Mouse (Mus musculus): ENCODE results near the gene Fbxo30.
"Not testable (repeated sequence)": the region's sequence is repeated elsewhere in the genome, so short reads cannot be mapped to it uniquely, and the experiment has no call there.

Gene Fbxo30

DNA sequence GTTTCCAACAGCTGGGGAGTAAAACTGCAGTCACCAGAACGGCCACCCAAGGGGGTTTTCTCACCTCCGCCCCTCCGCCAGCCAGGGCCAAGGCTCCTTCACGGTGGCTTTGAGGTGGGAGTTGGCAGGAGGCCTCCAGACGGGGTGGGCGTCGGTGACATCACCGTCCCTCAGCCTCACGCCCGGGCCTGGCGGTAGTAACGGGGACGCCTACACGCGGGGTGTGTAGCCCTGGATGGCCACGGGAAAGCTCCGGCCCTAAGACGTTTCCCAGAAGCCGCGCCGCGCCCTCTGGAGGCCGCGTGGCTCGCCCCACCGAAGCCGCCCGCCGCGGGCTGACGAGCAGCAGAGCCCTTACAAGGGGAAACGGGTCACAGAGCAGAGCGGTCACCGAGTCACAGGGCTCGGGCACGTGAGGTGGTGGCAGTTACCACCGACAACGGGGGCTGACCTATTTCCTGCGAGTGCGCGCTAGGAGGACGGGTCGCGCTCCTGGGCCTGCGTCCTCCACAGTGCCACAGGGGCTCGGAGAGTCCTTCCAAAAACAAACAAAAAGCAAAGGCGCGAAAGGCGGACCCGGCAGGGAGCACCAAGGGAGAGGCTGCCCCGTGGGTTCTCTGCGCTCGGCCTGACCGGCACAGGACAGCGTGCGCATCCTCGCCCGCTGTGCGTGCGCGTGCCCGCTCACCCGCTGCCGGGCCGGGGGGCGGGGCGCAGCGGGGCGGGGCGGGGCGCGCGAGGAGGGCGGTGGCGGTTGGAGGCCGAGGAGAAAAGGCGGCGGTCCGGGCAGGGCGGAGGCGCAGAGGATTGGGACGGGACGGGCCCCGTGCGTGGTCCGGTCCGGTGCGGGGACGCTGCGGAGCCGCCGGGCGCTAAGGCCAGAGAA is at the start of gene Fbxo30:
TSS of gene Fbxo30 (plus strand) at position 753 of the 886 bp plus-strand sequence.
- peak; percentile 92 for DNase-seq (ENCODE audit: low read depth, low spot score)

DNA sequence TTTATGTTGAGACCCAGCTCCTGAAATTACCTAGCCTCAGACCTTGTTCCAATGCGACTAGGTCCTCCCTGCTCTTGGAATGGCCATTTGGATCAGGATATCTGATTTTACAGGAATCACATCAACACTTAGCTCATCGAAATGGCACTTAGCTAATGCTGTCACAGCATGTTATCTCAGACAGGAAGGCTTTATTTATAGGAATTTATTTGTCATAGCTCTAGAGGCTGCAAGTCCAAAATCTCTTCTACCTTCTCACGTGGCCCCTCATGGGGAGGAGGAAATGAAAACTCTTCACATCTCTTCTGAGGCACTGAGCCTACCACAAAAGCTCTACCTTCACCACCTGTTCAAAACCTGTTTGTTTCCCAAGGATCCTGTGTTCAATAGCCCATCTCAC is 47.9 kb upstream of the Fbxo30 start:
- no peak for DNase-seq (ENCODE audit: low read depth, low spot score)

DNA sequence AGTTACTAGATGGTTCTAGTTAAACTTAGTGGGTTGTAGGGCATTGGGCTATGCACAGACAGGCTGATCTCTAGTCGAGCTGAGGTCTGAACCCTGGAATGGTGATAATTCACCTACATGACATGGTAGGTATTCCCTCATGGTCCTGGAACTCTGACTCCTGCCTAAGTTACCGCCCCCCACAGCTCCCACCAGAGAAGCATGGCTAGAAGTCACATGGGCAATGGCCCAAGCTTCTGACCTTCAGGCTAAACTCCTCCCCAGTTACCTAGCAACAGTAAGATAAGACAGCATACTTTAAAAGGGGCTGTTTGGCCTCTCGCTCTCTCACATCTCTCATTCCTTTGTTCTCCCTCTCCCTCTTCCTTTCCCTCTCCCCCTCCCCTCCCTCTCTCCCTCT is 38.1 kb upstream of the Fbxo30 start:
- DNase-seq (ENCODE audit: low read depth, low spot score) = peak; percentile 50

DNA sequence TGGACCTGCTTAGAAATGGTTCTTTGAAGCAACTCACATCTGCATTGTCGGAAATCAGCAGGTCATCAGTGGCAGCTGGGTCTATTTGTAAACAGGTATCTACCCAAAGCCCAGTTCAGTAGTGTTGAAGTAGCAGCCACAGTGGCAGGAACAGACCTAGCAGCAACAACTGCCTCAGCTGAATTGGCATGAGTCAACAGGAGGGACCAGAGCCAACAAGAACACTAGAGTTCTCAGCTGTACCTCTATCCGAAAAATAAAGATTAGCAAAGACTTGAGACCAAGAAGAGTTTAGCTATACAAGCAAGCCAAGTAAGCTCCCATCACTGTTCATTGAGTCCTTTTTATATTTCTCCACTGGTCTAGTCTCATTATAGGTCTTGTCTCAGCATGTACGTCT is 32.9 kb upstream of the Fbxo30 start:
- DNase-seq (ENCODE audit: low read depth, low spot score) = no peak

DNA sequence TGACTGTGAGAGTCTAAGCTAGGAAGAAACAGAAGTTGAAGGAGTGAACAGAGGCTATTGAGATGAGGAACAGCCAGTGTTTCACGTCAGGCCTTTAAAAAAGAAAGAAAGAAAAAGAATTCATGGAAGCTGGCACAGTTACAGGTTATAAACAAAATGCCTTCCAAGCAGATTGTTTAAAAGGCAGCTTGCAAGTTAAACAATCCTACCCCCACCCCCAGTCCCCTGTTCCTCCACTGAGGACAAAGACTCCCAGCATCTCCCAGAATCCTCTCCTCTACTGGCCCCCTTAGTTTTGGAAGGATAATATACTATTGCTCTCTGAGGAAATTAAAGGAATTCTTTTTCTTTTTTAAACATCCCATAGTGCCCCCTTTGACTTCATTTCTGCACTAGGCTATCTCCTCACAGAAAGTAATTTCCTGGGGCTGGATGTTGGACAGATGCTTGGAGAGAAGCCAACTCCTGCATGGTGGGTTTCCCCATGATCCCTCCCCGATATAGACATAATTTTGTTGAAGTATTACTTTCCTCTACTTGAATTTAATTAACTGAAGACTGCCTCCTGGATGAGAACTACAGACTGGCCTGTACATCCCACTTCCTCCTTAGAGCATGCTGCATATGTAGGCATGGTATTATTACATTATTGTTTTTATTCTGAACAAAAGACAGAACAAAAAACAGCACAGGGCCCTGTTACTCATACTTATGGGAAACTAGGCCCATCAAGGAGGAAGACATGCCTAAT is 30.7 kb upstream of the Fbxo30 start:
- no peak for DNase-seq (ENCODE audit: low read depth, low spot score)

DNA sequence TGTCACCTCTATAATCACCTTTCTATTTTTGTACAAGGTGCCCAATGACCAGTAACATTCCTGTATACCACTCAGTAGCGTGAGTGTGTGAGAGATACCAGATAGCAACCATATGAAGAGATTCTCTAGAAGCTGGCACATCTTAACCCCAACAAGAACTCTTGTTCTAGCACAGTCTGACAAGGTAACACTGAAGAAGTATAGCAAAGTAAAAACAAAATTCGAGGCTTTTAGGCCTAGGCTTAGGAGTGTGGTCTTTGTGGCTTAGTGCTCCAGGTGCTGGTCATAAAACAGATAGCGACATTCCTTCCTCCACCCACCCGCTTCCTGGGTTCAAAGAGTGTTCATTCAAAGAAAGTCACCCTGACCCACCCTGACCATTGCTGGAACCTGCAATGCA is 27.5 kb upstream of the Fbxo30 start:
- DNase-seq (ENCODE audit: low read depth, low spot score) = peak; percentile 62

DNA sequence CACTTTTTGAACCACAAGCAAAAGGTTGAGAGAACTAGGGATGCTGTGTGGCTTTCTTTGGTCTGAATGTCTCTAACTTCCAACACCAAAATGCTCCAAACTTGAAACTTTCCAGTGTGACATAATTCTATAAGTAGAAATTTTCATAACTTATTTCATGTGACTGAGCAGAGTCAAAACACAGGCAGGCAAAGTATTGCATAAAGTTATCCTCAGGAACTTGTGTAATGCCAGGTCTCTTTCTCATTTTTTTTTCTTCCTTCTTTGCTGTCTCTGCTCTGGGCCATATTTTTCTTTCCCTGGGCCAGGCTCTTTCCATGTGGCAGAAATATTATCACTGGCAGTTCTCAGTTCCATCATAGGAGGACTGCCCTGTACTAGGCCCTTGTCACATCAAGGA is 21.0 kb upstream of the Fbxo30 start:
- no peak for DNase-seq (ENCODE audit: low read depth, low spot score)

DNA sequence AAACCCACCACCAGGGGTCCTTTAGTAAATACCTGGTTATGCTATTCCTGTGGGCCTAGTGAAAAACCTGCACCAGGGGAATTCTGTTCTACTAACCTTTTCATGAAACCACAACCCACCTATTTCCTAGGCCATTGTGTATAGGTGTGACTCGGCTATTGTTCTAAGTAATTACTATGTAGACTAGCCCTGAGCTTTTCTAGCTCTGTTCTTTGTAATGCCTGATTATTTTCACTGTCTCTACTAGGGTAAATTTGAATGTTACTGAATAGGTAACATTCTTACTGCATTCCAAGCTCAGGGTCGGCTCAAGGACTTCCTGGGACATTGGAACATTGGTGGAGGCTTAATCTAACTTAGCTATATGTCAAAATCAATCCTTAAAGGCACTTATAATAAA is 18.8 kb upstream of the Fbxo30 start:
- peak; percentile 77 for DNase-seq (ENCODE audit: low read depth, low spot score)

DNA sequence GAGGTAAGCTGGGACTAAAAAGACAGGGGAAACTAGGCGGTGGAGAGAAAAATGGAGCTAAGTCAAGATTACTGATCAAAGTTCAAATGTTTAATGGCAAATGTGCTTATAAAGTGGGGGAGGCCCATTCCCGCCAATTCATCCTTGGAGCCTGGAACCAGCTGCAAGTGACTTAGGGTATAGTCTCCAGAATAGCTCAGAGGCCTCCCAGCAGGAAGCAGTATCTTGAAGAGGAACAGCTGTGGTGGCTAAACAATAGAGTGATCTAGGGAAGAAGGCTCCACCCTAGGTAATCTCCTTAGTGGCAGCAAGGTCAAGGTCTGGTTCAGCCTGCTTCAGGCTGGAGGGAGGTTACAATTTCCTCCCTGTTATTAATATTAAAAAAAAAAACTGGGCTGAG is 17.3 kb upstream of the Fbxo30 start:
- DNase-seq (ENCODE audit: low read depth, low spot score) = peak; percentile 83

DNA sequence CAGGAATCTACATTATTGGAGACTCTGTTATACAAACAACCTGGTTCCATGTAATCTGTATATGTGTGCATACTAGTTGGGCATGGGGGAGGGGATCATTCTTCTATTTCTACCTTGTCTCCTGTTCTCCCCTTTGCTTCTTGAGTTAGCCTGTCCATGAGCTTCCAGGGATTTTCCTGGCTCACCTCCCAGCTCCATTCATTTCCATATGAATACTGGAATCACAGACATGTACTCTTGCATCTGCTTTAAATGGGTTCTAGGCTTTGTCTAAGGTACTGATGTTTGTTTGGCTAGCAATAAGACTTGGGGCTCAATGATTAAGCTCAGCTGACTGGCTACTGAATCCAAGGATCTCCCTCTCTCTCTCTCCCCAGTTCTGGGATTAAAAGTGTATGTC is 12.0 kb upstream of the Fbxo30 start:
- peak; percentile 50 for DNase-seq (ENCODE audit: low read depth, low spot score)

DNA sequence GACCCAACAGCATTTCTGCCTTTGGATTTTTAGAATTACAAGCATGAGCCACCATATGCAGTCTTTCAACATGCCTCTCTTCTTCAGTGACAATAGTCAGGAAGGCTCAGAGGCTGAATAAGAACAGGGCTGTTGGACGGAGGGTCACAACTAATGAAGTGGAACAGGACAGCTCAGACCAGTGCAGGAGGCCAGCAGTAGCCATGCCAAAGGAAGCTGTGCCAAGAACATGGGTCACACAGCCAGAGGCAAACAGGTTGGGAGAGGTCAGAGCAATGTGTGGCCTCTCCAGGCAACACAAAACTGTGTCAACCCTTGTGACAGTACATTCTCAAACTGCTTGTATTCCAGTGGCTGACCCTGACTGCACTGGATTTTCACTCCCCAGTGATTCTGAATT is 6.7 kb upstream of the Fbxo30 start:
- DNase-seq (ENCODE audit: low read depth, low spot score) = no peak

DNA sequence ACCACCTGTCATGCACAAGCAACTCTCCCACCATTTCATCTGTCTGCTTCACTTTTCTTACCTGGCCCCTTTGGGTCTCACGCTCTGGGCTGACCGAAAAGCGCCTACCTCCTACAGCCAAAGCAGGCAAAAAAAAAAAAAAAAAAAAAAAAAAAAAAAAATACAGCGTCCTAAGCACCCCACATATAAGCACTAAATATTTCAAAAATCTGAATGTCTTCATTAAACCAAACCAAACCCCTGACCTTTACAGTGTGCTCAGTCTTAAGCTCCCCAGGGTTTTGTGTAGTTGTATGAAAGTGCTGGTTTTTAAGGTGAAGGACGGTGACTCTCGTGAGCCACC is 924 bp upstream of the Fbxo30 start:
- no peak for DNase-seq (ENCODE audit: low read depth, low spot score)

DNA sequence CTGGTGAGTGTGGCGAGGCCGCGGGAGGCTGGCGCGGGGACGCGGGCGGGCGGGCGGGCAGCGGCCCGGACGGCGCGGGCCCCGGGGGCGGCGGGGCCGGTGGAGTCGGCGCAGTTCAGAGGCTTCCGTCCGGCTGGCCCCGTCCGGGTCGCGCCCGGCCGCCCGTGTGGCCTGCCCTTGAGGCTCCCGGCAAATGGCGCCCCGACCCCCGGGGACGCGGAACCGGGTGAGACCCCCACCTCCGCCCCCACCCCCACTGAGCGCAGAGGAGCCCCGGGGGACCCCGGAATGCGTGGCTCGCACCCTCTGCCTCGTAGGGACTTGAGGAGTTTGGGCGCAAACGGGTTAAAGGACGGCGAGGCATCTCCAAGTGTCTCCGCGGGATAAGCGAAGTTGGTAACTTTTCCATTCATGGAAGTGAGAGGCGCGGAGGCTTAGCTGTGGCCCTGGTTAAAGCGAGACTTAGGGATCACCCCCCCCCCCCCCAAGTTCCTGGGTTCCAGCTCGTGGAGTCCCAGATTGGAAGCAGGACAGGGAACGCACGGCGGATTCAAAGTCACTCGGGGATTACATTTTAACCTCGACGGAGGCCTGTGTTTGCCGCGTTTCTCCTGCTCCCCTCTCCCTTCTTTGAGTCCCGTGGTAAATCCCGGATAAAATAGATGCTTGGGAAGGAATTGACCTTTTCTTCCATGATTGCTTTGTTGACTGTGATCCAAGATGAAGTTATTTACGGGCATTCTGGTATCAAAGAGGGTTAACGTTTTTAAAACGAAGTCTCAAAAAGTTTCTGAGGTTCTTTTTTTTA is 572 bp downstream of the Fbxo30 start:
- peak; percentile 70 for DNase-seq (ENCODE audit: low read depth, low spot score)

DNA sequence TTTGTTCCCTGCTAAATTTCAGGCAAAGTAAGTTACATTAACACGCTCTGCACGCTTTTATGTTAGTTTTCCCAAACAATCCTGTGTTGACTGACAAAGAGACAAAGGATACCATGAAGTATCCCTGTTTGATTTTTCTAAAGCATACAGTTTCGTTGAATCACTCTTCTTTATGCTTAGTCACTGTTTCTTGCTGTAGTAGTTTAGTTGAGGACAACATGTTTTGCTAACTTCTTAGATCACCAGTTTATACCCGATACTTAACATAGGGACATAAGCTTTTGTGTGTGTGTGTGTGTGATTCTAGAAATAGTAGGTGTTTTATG is 1.1 kb downstream of the Fbxo30 start:
- no peak for DNase-seq (ENCODE audit: low read depth, low spot score)

DNA sequence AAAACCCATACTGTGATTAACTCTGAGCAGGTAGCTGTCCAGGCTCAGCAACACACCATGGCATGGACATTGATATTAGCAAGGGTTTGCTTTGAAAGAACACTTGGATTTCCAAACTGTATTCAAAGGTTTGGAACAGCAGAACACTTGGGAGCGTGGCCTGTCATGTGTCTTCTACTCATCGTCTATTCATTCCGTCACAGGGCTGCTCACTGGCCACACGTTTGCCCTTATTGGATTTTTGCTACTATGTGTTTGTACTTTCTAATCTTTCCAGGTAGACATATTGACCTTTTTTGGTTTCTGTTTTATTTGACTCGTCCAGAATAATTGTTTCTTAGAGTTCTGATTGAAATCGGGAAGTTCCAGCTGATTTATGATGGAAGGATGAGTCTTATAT is 17.3 kb downstream of the Fbxo30 start:
- DNase-seq (ENCODE audit: low read depth, low spot score) = no peak

DNA sequence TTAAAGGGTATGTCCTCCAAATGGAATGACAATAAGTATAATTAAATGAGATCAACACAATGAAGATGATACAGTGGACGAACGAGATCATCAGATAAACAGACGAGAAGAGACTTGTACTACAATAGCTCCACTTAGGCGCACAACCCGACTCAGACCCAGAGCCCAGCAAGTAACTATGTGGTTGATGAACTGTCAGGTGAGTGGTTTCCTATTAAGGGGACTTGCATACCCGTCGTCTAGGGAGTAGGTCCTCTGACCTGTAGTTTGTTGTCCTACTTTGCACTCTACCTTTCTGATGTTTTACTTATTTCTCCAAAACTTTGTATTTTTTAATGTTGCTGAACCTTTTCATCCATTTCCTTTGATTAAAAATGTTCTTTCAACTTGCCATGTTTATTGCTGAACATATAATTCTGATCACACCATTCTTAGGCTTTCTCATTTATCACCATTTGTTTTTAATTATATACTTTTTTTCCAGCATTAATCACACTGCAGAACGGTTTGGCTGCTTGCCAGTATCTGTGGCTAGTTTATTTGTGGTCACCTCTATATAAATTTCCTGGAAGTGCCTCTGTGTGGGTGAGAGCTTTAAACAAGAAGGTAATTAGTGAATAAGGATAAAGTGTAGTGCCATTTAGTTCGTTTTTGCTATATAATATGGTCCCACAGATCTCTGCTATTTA is 24.4 kb downstream of the Fbxo30 start:
- no peak for DNase-seq (ENCODE audit: low read depth, low spot score)

DNA sequence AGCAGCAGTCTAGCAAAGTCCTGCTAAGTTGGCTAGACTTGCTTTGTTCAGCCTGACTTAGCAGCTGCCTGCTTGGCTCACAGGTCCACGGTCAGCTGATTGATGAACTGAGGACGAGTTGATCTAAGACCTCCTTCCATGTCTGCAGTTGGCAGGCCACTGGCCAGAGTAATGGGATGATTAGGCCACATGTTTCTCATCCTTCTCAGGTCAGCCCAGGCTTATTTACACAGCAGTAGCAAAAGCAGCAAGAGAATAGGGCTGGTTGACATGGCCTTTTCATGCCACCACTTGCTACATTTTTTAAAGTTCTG is 24.9 kb downstream of the Fbxo30 start:
- DNase-seq (ENCODE audit: low read depth, low spot score) = no peak

DNA sequence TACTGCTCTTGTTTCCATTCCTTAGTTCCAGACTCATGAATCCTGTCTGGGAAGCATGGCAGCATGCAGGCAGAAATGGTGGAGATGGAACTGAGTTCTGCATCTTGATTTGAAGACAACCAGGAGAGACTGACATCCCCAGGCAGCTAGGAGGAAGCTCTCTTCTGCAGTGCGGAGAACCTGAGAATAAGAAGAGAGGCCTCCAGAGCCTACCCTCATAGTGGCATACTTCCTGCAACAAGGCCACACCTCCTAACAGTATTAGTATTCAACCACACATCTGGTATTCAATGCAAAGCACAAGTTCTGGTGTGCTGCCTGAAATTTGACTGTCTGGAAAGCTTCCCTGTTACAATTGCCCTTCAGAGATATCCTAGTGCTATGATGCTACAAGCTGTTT is 28.7 kb downstream of the Fbxo30 start:
- DNase-seq (ENCODE audit: low read depth, low spot score) = no peak

DNA sequence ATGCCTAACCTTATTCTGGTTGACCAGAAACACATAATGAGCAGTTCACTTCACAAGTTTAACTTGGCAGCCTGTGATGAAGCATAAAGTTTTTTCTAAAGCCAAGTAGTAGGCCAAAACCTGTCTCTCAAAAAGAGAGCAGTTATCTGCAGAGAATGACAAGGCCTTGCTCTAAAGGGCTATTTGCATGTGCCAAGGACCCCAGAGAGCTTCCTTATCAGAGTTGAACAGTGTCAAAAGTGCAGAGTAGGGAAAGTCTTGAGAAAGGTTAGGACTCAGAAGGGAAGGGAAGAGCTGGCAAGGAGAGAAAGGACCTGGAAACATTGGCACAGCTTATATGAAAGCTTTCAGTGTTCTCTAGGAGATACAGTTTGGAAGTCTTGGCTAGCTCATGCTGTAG is 29.4 kb downstream of the Fbxo30 start:
- DNase-seq (ENCODE audit: low read depth, low spot score) = no peak

DNA sequence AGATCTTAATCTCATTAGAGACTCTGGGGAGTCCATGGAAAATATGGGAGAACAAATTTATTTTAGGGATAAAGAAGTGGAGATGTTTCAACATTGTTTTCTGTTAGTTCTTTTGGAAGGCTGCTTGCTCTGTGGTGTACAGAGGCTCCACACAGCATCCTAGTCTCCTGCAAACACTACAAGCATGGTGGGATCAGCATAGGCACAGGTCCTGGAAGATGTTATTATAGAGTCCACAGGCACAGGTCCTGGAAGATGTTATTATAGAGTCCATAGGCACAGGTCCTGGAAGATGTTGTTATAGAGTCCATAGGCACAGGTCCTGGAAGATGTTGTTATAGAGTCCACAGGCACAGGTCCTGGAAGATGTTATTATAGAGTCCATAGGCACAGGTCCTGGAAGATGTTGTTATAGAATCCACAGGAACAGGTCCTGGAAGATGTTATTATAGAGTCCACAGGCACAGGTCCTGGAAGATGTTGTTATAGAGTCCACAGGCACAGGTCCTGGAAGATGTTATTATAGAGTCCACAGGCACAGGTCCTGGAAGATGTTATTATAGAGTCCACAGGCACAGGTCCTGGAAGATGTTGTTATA is 36.8 kb downstream of the Fbxo30 start:
- DNase-seq (ENCODE audit: low read depth, low spot score) = not testable (repeated sequence)

DNA sequence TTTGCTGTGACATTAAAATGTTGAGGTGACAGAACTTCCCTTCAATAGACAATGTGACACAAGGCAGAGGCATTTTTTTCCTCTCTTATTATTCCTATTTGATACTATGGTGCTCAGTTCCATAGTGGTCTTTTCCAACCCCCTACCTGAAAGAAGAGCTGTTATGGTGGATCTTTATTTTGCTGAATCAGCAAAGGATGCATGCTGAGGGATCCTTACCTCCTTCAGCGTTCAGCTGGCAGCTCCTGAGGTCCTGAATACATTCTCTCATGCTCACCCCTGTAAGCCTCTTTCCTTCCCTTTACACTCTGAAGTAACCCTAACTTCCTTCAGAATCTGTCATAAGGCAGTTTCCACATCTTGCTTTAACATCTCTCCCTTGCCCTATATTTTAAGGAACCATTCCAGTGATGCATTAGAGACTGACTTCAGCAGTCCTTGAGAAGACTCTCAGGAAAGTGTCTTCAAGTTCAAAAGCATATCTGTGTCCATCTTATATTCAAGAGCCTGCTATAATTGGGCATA is 38.4 kb downstream of the Fbxo30 start:
- no peak for DNase-seq (ENCODE audit: low read depth, low spot score)

All from ZHBTc4 (cell line).